ENCODE assay signal across 21 mouse cellular contexts in genomic region chr9:105200305-105200704, GRCm38 (mm10). TPM values are rescaled to one million over a fixed set of nuclear protein-coding genes. Genes with fewer than 3 reads are reported as not detected.
"Had no signal": no experiment of that assay in that cellular context is flagged by ENCODE, and none has a peak within 500 bp of the region (broad histone marks: within the 10 kb centered on the region; RNA-seq: fewer than 3 reads in every experiment).

No protein-coding gene starts in this region.

- H3K9me3 ChIP-seq: kidney, embryonic 15.5 days; limb, embryonic 13.5 days had no signal

- H3K9ac ChIP-seq: kidney, embryonic 15.5 days; limb, embryonic 13.5 days; liver, embryonic 14.5 days had no signal

- H3K4me3 ChIP-seq: kidney, embryonic 15.5 days; limb, embryonic 13.5 days had no signal

- DNase-seq: kidney, adult 18-20 months; kidney, postnatal 14 days; left cerebral cortex, postnatal 4 days; lung, adult 18-20 months; thymus, postnatal 25 days had no signal

- H3K36me3 ChIP-seq: kidney, embryonic 15.5 days; limb, embryonic 13.5 days had no signal

- H3K4me1 ChIP-seq: kidney, embryonic 15.5 days; limb, embryonic 13.5 days had no signal

- H3K4me2 ChIP-seq: kidney, embryonic 15.5 days; limb, embryonic 13.5 days had no signal

- H3K27me3 ChIP-seq: kidney, embryonic 15.5 days; limb, embryonic 13.5 days had no signal

- H3K27ac ChIP-seq: kidney, embryonic 15.5 days; limb, embryonic 13.5 days; liver, embryonic 14.5 days; stomach, postnatal 0 days had no signal

RNA-seq across cellular contexts. Expression of gene 1700080E11Rik, which starts 55.4 kb away (rescaled TPM):
- total RNA-seq: layer of hippocampus, adult 8-10 months; layer of hippocampus, postnatal 14 days; left cerebral cortex, adult 18-20 months; left cerebral cortex, postnatal 10 days; left cerebral cortex, postnatal 4 days; liver, adult 2 months; megakaryocyte-erythroid progenitor cell, adult 5-6 weeks; monocyte, adult 5-6 weeks; neutrophil, adult 5-6 weeks had no signal
- polyA plus RNA-seq: intestine, embryonic 14.5 days; kidney, embryonic 15.5 days; large intestine, adult 2 months; limb, embryonic 13.5 days; liver, adult 2 months; liver, embryonic 14.5 days; lung, embryonic 16.5 days; stomach, postnatal 0 days; urinary bladder, adult 2 months had no signal
